Mouse (Mus musculus) stomach, postnatal 0 days (tissue): ENCODE measurements at regions not wholly inside any gene's neighbourhood (a gene's known extent, or its start where the extent isn't known, plus 50 kb on each side); places are given as distances from the start of the nearest gene placed in this dataset.

Experiments used
- ATAC-seq: fragments of 200-750 bp; cut with Nextera tagmentation; 2 replicates; pipeline ENCODE4 v1.8.0; 2017; ENCODE audit not compliant: low FRiP score, low TSS enrichment
- DNase-seq: peaks from one replicate; pipeline ENCODE4 v3.0.0-alpha.2; 2016; ENCODE audit warnings: low spot score
- H3K27ac ChIP-seq: fragments of 300-500 bp; sonication (generic); replicated peaks from 2 replicates; pipeline ENCODE4 v1.5.1; 2014; ENCODE audit warnings: mild to moderate bottlenecking, control low read depth
- H3K27me3 ChIP-seq: fragments of 300-500 bp; sonication (generic); 2 replicates; pipeline ENCODE4 v1.6.1; 2014; ENCODE audit warnings: low read length; ENCODE audit not compliant: control insufficient read depth, insufficient read depth
- H3K36me3 ChIP-seq: fragments of 300-500 bp; sonication (generic); 2 replicates; pipeline ENCODE4 v1.6.1; 2014; ENCODE audit warnings: low read length, mixed read lengths; ENCODE audit not compliant: control insufficient read depth, insufficient read depth
- H3K4me1 ChIP-seq: fragments of 300-500 bp; sonication (generic); replicated peaks from 2 replicates; pipeline ENCODE4 v1.6.1; 2014; ENCODE audit warnings: antibody characterized with exemption; ENCODE audit not compliant: control insufficient read depth, insufficient read depth
- H3K4me2 ChIP-seq: fragments of 300-500 bp; sonication (generic); replicated peaks from 2 replicates; pipeline ENCODE4 v1.6.1; 2014; ENCODE audit warnings: low read depth, mild to moderate bottlenecking, control low read depth, moderate library complexity
- H3K4me3 ChIP-seq: fragments of 300-500 bp; sonication (generic); 2 replicates; pipeline ENCODE4 v1.5.1; 2014; ENCODE audit warnings: low read depth, low read length, control low read depth
- H3K9ac ChIP-seq: fragments of 300-500 bp; sonication (generic); 2 replicates; pipeline ENCODE4 v1.6.1; 2014; ENCODE audit warnings: mild to moderate bottlenecking, low read length, control low read depth, mixed read lengths
- H3K9me3 ChIP-seq: fragments of 300-500 bp; sonication (generic); 2 replicates; pipeline ENCODE4 v1.6.1; 2016; ENCODE audit warnings: low read length; ENCODE audit not compliant: control insufficient read depth
- CTCF ChIP-seq: IDR thresholded peaks from 2 replicates; pipeline ENCODE4 v1.5.1; 2016; ENCODE audit warnings: antibody characterized with exemption, low read depth, mild to moderate bottlenecking, moderate library complexity
- EP300 ChIP-seq: optimal IDR thresholded peaks from 2 replicates; pipeline ENCODE3; 2016; ENCODE audit warnings: antibody characterized with exemption
- WGBS: fragments of 180-500 bp; shearing (Covaris S2); extraction: QIAGEN DNeasy Blood & Tissue Kit; methylation state at CpG from one replicate; pipeline ENCODE4 v1.1.7; 2014; 5-methylcytosine and 5-hydroxymethylcytosine counted together

- Histone ChIP-seq H3K9me3 (no peaks in the 10 kb centered on the region), H3K27me3 (no peaks in the 10 kb centered on the region), H3K9ac (no peak overlapping the region), H3K27ac (no peak overlapping the region), H3K36me3 (no peaks in the 10 kb centered on the region), H3K4me3 (no peak overlapping the region), H3K4me1 (no peaks in the 10 kb centered on the region), H3K4me2 (no peak overlapping the region)
- ATAC-seq = no peak
- no peak for DNase-seq
- TF ChIP-seq EP300 (no peak), CTCF (no peak)
- WGBS = 31% methylated on average over 3 of the region's 3 CpGs
These were observed 293.1 kb upstream of the Cdh11 start for GRCm38 (mm10) chr8:103078559-103078958.

GRCm38 (mm10) chr8:103086956-103087482 is 301.6 kb upstream of the Cdh11 start:
- no peak for DNase-seq
- no peaks in the 10 kb centered on the region for H3K27me3 ChIP-seq

GRCm38 (mm10) chr8:103096496-103097092 is 311.2 kb upstream of the Cdh11 start:
- ATAC-seq = no peak
- H3K27ac ChIP-seq = no peak overlapping the region
- H3K4me3 ChIP-seq = no peak overlapping the region
- no peaks in the 10 kb centered on the region for H3K36me3 ChIP-seq
- H3K4me1 ChIP-seq = no peaks in the 10 kb centered on the region
- no peaks in the 10 kb centered on the region for H3K27me3 ChIP-seq
- DNase-seq = no peak
- WGBS = 43% methylated on average over 4 of the region's 4 CpGs
- no peaks in the 10 kb centered on the region for H3K9me3 ChIP-seq
- no peak overlapping the region for H3K4me2 ChIP-seq
- no peak overlapping the region for H3K9ac ChIP-seq
- TF ChIP-seq CTCF (no peak), EP300 (no peak)

More at GRCm38 (mm10) chr8:103086956-103087482, 301.6 kb upstream of the Cdh11 start:
- TF ChIP-seq EP300 (no peak), CTCF (no peak)
- 78% methylated on average over 4 of the region's 4 CpGs for WGBS
- Histone ChIP-seq H3K4me1 (no peaks in the 10 kb centered on the region), H3K4me3 (no peak overlapping the region), H3K36me3 (no peaks in the 10 kb centered on the region), H3K4me2 (no peak overlapping the region), H3K9me3 (no peaks in the 10 kb centered on the region), H3K9ac (no peak overlapping the region), H3K27ac (no peak overlapping the region)
- ATAC-seq = no peak

GRCm38 (mm10) chr8:103125581-103125980 is 340.1 kb upstream of the Cdh11 start:
- ATAC-seq (no peak), DNase-seq (no peak)
- no peaks in the 10 kb centered on the region for H3K36me3 ChIP-seq
- H3K9me3 ChIP-seq = no peaks in the 10 kb centered on the region
- no peaks in the 10 kb centered on the region for H3K27me3 ChIP-seq
- no peaks in the 10 kb centered on the region for H3K4me1 ChIP-seq
- WGBS = 82% methylated on average over 7 of the region's 7 CpGs
- no peak overlapping the region for H3K9ac ChIP-seq
- no peak overlapping the region for H3K4me3 ChIP-seq
- H3K4me2 ChIP-seq = no peak overlapping the region
- TF ChIP-seq CTCF = no peak
- TF ChIP-seq EP300 = no peak
- no peak overlapping the region for H3K27ac ChIP-seq

GRCm38 (mm10) chr8:103138136-103138535 is 352.7 kb upstream of the Cdh11 start:
- WGBS = 73% methylated on average over 1 of the region's 1 CpGs

GRCm38 (mm10) chr8:103144835-103145234 is 359.4 kb upstream of the Cdh11 start:
- WGBS = 59% methylated on average over 1 of the region's 1 CpGs
- no peak for ATAC-seq
- Histone ChIP-seq H3K27me3 (no peaks in the 10 kb centered on the region), H3K4me1 (no peaks in the 10 kb centered on the region), H3K4me3 (no peak overlapping the region), H3K9ac (no peak overlapping the region), H3K27ac (no peak overlapping the region), H3K36me3 (no peaks in the 10 kb centered on the region), H3K9me3 (no peaks in the 10 kb centered on the region), H3K4me2 (no peak overlapping the region)
- no peak for DNase-seq
- no peak for TF ChIP-seq EP300
- TF ChIP-seq CTCF = no peak

More at GRCm38 (mm10) chr8:103138136-103138535, 352.7 kb upstream of the Cdh11 start:
- TF ChIP-seq CTCF (no peak), EP300 (no peak)
- Histone ChIP-seq H3K27me3 (no peaks in the 10 kb centered on the region), H3K27ac (no peak overlapping the region), H3K4me3 (no peak overlapping the region), H3K4me1 (no peaks in the 10 kb centered on the region), H3K4me2 (no peak overlapping the region), H3K36me3 (no peaks in the 10 kb centered on the region), H3K9me3 (no peaks in the 10 kb centered on the region), H3K9ac (no peak overlapping the region)
- no peak for DNase-seq
- ATAC-seq = no peak
